Mouse (Mus musculus) embryo, embryonic 11 days (tissue): ENCODE results near the gene Gm5891.
"Not testable (repeated sequence)": the region's sequence is repeated elsewhere in the genome, so short reads cannot be mapped to it uniquely, and the experiment has no call there.

ENCODE experiments used
- DNase-seq: peaks from one replicate; pipeline ENCODE4 v3.0.0-alpha.2; 2015

The Gm5891 gene

GRCm38 (mm10) chr7:21921191-21921590 is at the start of gene Gm5891:
TSS of gene Gm5891 (minus strand) at chr7:21921291.
- DNase-seq = not testable (repeated sequence)
